Mouse (Mus musculus) layer of hippocampus, adult 9-11 months (tissue): ENCODE measurements at regions not wholly inside any gene's neighbourhood (a gene's known extent, or its start where the extent isn't known, plus 50 kb on each side); places are given as distances from the start of the nearest gene placed in this dataset.
"Not testable (repeated sequence)": the region's sequence is repeated elsewhere in the genome, so short reads cannot be mapped to it uniquely, and the experiment has no call there.

Experiments
- DNase-seq: peaks from one replicate; pipeline ENCODE4 v3.0.0; 2022

DNA sequence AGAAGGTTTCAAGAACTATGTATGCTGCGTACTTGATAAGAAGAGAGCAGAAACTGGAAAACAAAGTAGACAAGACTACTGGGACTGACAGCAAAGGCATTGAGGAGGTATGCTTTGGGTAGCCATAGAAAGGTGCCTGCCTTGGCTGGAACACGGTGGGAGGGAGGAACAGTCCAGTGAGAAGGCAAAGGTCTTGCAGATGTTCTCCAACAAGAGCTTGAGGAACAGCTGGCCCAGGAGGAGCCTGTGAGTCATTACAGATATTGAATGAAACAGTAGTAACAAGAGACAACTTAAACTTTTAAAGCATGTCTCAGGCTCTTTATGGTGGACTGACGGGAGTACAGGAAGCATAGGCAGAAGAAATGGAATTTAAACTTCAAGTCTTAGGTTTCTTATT, 424.9 kb upstream of the Sphkap start:
- no peak for DNase-seq

DNA sequence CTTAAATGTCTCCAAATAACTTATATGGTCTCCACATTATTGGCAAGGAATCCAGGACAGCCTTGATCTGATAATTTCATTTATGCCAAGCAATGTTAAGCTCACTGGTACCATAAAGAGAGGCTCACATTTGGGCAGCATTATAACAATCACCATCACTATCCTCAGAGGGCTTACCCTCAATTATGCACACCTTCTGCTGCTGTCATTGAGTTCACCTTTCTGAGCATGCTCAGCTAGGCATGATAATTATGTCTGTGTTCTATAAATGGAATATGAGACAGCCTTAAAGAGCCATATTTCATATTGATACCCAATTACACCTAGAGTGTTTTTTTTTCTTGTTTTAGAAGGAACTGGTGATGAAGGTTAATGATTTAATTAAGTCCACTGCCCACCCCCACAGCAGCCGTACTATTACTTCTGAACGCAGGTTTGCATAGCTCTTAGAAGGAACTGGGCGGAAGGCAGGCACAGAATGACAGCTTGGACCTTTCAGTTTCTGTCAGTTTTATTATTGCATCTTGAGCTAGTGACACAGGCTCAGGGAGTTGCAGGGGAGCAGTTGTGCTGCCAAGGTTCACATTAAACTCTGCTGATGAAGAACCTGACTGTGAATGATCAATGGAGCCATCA, 424.0 kb upstream of the Sphkap start:
- no peak for DNase-seq

DNA sequence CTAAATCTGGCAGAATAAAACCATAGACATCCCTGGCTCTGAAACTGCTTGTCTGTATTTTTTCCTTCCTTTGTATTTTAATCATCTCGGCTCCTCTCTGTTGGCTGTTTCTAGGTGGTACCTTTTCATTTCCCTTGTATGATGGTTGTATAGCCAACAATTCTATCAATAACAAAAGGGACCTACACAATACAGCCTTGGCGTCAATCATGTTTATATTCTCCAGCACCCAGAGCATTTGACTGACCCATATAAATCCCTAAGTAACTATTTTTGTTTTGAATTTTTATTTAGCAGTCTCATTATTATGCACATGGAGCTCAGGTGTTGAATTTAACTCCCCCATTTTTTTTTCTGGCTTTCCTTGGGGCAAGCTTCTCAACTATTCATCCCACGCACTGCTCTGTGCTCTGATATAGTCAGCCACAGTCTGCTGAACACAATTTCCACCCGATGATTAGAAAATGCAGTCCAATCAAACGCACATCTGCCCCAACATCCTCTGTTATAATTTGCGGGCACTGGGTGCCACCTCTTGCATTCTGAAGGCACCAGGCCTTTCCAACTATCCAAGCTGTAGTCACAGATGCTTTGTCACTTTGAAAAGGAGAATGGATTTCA, 422.1 kb upstream of the Sphkap start:
- no peak for DNase-seq

DNA sequence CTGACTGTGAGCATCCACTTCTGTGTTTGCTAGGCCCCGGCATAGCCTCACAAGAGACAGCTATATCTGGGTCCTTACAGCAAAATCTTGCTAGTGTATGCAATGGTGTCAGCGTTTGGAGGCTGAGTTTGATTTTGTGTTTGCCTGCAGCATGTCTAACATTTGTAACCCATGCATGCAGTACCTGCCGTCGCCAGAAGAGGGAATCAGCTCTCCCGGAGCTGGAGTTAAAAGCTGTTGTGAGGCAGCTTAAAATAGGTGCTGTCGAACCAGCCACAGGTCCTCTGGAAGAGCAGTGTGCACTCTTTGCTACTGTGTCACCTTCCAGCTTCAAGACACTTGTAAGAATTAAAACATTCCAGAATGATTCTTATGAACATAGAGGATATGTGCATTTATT, 403.2 kb upstream of the Sphkap start:
- DNase-seq, result not testable (repeated sequence)

DNA sequence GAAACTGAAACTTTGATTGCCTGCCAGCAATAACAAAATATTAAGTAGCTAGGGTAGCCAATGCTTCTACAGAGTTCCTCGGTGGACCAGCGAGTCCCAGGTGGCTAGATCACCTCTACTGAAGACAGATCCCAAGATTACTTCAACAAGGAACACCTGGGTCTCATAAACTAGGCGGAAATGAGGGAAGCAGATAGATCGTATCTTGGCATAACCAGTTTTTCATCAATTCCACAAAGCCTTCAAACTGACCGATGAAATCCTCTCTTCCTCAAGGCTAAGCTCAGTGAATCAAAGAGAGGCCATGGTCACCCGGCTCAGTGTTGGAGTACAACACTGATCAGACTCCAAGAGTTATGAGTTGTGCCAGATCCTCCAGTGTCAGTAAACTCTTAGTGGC, 400.4 kb upstream of the Sphkap start:
- no peak for DNase-seq

DNA sequence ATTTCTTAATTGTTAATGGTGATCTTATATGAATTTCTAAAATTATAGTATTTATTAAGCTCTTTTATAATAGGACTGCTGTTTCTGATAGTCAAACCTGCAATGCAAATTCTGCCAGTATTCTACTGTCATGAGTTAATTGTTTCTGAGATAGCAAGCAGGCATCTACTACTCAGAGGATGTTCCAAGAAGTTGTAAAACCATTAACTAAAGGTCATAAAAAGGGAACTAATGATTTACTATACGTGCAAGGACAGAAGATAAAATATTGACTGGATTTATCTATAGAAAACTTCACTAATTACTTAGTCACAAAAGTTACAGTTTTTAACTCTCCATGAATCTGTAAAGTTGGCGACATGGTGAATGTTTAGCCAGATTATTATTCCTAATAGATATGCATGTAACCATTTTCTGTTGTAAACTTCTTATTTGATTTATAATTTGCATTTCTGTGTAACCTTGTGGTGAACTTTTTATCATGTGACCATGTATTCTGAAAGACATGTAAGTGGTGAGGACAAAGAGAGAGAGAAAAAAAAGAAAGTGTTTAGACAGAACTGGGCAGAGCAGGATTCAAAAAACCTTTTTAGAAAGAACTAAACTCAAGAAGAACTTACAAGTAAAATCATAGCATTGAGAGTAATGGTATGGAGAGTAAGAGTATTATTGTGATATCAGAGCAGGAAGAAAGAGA, 395.5 kb upstream of the Sphkap start:
- no peak for DNase-seq

DNA sequence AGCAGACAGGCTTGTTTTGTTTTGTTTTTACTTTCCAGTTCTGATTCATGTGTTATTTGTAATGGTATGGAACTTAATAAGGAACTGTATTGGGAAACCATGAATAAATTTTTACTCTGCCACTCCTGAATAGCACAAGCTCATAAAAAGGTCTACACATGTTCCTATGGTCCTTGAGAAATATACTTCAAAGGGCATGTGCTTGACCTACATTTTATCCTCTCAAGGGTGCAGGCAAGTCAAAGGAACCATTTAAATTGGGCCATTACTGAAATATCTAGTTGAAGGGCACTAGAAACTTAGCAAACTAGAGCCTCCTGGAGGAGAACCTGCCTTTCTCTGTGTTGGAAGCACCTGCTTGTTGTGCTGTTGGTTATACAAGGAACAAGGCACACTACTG, 393.8 kb upstream of the Sphkap start:
- DNase-seq, result no peak

DNA sequence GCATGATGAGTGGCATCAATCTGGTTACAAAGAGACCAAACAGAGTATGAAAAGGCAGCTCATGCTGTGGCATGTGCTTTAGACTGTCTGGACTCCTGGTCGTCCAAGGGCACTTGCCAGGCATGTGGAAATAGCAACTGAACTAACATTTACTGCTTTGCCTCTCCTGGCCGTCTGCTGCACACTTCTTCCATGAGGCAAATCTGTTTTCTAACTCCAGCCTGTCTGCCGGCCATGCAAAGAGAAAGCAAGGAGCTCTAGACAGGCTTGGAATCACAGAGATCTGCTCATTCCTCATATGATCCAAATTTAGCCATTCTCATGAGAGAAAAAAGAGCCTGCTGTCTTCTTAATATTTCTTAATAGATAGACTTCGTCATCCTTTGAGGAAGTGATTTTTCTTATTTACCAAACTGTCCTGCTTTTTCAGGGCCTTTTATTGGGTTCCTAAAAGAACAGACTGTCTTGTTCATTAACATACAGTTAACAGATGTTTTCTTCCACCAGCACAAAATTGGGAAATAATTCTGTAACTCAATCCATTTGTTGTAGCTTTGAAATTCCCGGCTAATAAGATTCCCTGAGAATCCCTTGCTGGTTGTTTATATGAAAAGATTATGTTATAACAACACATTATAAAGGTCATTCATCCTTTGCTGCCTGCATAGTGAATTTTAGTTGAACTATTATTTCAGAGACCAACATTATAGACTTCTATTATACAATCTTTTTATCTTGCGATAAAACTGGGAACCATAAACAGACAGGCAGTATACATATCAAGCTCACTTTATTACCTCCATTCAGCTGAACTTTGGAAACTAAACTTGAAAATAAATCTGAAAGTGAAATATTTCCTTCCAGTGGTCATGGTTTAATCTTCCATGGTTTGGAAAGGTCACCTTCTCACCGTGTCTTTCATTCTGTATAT, 389.2 kb upstream of the Sphkap start:
- peak; percentile 10 for DNase-seq

DNA sequence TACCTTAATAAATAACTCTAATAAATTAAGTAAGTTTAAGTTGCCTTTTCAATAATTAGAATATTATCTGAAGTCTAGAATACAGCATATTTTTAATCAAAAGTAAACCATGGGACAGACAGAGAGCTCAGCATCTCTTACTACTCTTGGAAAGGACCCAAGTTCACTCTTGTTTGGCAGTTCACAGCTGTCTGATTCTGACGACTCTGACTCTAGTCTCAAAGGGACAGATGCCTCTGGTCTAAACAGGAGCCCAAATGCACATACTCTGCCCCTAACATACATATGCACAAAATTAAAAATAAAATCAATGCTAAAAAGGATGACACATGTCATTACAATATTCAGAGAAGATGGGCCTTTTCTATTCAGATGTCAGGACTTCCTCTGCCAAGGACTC, 369.2 kb upstream of the Sphkap start:
- no peak for DNase-seq

DNA sequence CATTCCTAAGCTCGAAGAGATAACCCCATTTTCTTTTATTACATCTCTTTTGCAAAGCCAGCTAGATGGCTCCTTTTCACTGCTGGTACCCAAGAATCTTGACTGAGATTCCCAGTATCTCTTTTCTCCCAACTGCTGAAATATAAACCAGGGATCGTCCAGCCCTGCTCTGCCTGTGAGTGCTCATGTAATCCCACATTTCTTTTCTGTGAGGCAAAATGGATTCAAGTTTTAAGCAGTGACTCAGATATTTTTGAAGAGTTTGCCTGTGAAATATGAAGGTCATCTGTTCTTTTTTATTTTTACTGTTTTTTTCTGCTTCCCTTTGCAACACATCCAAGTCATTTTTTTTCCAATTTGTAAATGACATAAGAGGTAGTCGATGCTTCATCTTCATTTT, 363.2 kb upstream of the Sphkap start:
- no peak for DNase-seq

DNA sequence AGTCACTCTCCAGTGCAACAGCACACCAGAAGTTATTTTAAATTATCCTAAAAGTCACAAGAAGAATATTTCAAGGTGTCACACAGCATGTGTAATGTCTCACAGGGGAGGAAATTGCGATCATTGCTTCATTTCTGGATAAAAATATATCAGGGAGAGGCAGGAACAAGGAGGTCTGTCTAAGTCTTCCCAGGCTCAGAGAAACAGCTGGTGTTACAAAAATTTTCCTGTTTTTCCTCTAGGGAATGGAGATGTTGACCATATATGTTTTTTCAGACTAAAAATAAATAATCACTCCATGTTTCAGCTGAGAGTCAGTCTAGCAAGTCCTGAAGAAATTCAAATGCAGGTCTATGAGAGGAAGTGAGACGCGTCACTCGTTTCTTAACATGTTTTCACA, 353.5 kb upstream of the Sphkap start:
- no peak for DNase-seq

DNA sequence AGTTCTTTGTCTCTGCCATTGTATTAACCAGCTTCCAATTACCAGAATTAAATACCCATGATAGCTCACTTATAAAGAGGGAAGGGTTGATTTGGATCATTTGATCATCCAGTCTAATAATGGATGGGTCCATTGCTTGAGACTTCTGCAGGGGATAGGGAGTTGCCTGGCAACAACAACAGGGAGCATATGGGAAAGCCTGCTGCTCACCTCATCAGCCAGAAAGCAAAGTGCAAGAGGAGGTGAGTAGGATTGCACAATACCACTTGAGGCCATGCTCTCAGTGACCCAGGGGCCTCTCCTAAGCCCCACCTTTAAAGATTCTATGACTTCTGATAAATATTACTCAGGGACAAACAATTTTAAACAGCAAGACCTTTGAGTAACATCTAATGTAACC, 348.9 kb upstream of the Sphkap start:
- DNase-seq, result no peak

DNA sequence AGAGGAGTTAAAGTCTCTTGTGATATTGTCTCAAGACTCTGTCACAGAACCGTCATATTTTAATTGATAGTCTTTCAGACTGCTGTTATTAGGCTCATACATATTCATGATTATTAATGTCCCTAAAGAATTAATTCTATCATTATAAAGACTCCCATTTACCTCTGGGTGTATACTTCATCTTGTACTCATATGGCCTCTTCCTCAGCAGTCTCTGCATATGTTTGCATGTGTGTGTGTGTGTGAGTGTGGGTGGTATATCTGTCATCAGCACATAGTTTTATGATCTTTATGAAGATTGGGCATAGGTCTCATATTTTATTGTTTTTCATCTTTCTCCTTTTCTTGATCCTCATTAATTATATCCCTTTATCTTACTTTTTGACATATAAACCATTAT, 347.3 kb upstream of the Sphkap start:
- no peak for DNase-seq

DNA sequence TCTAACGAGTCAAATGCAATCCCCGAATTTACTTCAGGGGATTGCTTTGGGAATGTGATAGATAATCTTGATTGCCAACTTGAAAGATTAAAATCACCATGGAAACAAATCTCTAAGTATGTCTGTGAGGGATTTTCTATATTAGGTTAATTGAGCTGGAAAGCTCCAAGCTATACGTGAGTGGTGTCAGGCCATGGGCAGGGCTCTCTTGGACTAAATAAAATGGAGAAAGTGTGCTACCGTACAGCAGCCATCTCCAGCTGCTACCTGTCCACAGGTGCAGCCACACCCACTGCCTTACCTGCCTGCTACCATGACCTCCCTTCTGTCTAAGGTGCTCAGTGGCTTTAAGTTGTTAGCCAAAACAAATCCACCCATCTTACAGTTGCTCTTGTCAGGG, 345.0 kb upstream of the Sphkap start:
- DNase-seq, result no peak

DNA sequence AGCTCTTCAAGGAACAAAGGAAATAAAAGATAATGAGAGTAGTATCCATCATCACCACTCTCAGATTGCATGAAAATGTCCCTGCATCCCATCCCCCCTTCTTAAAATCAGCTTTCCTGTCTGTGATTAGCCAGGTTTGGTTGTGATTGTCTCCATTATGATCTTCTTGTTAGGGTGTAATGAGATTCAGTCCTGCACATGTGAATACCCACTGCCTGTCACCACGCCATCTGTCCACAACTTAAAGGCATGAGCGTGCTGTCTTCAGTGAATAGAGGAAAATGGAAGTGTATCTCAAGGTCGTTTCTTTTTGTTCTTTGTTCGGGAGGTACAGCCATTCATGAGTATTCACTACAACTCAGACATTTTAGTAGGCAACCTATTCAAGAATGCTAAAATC, 341.0 kb upstream of the Sphkap start:
- DNase-seq, result no peak

DNA sequence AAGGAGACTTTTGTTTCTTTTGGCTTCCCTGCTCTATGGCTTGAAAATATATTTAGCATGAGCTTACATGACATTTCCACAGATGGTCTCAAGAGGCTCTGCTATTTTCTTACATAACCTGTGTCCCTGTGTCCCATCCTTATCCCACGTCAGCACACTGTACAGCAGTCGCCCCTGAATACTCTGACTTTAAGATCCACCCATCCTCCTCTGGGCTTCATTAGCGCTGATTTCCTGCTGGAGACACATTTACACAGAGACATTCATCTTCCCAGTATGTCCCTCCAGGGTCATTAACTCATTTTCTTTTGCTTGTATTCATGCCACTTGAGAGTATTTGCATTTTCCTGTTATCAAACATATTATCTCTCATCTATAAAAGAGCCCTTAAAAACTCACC, 340.1 kb upstream of the Sphkap start:
- DNase-seq, result no peak

DNA sequence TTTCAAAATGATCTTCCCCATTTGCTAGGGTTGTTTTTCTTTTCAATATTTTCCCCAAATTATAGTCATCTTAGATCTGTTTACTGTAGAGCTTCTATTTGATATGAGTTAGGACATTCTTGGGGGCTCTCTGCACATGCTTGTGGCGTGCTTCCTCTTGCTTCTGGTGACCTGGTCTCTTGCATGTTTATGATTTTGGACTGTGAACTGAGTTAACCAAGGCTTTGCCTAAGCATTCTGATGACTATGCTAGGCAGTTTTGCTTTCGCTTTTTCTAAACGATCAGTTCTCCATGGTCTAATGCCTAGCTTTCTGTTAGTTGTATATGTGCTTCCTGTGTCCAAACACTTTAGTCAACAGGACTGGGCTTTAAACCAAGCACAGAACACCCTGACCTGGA, 339.4 kb upstream of the Sphkap start:
- no peak for DNase-seq

DNA sequence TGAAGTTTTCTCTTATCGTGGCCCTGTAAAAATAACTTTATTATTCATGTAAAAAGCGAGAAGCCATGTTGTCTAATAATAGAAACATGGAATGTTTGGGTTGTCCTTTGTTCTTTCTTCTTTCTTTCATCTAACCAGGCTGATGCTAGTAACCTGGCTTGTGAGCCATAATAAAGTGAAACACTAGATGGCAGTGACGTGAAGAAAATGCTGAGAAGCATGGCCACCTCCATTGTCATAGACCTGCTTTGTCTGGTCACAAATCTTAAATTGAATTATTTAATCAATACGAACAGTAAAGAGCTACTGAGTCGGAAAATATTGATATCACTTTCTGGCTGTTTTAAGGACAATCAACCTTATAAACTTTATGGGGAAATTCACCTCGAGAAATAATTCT, 338.0 kb upstream of the Sphkap start:
- peak; percentile 16 for DNase-seq

DNA sequence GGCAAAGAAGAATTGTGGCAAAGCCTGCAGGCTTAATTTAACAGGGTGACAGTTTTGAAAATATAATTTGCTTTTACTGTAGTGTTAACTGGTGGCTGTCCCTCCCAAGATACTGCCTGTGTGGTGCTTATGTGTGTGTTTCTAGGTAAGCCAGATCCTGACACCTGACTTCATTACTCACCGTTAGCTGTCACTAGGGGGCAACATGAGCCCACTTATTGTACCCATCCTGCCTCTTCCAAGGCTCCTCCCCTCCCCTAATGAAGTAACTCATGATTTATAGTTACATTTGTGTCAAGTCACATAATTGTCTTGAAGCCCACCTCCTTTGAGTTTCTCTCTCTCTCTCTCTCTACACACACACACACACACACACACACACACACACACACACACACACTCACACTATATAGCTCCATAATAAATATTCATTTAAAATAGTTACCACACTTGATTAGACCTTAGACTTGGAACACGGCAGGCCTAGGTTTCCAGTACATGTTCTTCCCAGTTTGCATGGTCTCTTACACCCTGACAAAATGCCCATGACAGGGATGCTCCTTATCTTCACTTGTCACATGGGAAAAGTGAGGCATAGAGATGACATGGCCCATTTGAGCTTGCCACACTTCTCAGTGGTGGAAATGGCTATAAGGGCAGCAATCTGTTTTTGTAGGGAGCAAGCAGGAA, 328.6 kb upstream of the Sphkap start:
- DNase-seq, result peak; percentile 26

DNA sequence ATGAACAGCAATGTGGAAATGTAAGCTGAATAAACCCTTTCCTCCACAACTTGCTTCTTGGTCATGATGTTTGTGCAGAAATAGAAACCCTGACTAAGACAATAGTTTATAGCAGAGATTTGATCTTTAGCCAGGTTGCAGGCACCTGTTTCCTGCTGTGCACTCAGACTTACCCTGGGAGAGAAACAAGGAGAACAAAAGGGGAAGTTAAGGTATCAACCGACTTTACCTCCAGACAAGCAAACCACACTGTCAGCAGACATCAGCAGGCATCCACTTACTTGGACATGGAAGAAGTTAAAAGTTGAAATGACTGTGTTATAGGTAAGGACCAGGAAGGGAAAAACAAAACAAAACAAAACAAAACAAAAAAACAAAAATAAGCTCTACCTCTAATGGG, 323.7 kb upstream of the Sphkap start:
- DNase-seq, result no peak

DNA sequence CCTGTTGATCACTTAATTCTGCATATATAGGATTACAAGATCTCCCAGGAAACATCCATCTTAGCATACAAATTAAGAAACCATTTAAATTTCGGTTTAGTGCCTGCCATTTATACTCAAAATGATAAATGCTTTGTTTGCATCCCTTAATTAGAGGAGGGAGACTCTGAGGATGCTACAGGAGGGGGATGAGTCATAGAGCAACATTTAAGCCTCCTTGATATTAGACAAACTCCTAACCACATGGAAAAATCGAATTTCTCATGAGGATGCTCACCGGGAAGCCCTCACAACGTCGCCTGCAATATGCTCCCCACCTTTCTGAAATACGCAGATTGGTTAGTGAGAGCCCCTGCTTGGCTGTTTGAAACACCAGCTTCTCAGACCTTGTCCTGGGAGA, 320.8 kb upstream of the Sphkap start:
- no peak for DNase-seq

DNA sequence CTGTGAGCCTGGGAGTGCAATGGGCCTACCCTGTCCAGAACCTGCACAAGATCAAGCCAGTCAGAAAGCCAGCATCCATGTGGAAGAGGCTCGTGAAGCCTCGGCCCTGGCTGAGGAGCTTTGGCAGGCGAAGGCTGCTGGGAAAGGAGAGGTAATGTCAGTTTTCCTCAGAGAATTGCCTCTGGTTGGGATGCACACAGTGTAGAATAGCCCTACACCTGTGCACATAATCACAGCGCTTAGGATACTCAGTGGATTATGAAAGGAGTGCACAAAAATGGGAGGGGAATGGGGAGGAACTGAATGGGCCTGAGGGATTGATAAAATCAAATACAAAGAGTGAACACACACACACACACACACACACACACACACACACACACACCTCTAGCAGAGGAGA, 319.9 kb upstream of the Sphkap start:
- no peak for DNase-seq

DNA sequence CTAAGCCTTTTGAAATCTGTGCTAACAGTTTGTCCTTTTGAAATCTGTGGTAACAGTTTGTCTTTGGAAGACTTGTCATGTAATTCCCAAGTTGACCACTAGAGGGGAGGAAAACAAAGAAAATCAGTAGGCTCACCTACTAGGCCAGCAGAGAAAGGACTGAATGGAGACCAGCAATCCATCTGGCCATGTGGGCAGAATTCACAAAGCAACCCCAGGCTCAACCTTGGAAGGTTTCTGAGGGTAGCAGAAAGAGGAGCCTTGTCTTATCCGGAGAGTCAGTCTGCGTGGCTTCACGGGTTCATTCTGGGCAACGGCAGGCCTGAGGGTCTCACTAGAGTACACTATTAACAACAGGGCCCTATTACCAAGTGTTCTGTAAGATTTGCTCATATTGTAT, 319.2 kb upstream of the Sphkap start:
- no peak for DNase-seq
